Mouse (Mus musculus) intestine, postnatal 0 days (tissue): ENCODE measurements around the gene Cep41. TPM values are rescaled to one million over a fixed set of nuclear protein-coding genes. Genes with fewer than 3 reads are reported as not detected.

Source experiments
- ATAC-seq: fragments of 200-750 bp; cut with Nextera tagmentation; 2 replicates; pipeline ENCODE4 v1.8.0; 2017; ENCODE audit warnings: mild to moderate bottlenecking, moderate TSS enrichment, moderate library complexity
- H3K27ac ChIP-seq: fragments of 300-500 bp; sonication (generic); 2 replicates; pipeline ENCODE4 v1.5.1; 2014; ENCODE audit warnings: mild to moderate bottlenecking, low read depth, low read length, moderate library complexity
- H3K27me3 ChIP-seq: fragments of 300-500 bp; sonication (generic); replicated peaks from 2 replicates; pipeline ENCODE4 v1.6.1; 2014; ENCODE audit warnings: low read length, mixed read lengths; ENCODE audit not compliant: control insufficient read depth, insufficient read depth
- H3K36me3 ChIP-seq: fragments of 300-500 bp; sonication (generic); 2 replicates; pipeline ENCODE4 v1.6.1; 2014; ENCODE audit warnings: mild to moderate bottlenecking, moderate library complexity; ENCODE audit not compliant: control insufficient read depth, insufficient read depth
- H3K4me1 ChIP-seq: fragments of 300-500 bp; sonication (generic); replicated peaks from 2 replicates; pipeline ENCODE4 v1.6.1; 2014; ENCODE audit warnings: antibody characterized with exemption, low read length, mixed read lengths; ENCODE audit not compliant: control insufficient read depth, insufficient read depth
- H3K4me2 ChIP-seq: fragments of 300-500 bp; sonication (generic); replicated peaks from 2 replicates; pipeline ENCODE4 v1.6.1; 2014; ENCODE audit warnings: low read depth, mild to moderate bottlenecking, moderate library complexity
- H3K4me3 ChIP-seq: fragments of 300-500 bp; sonication (generic); 2 replicates; pipeline ENCODE4 v1.5.1; 2014; ENCODE audit warnings: low read depth, low read length
- H3K9ac ChIP-seq: fragments of 300-500 bp; sonication (generic); 2 replicates; pipeline ENCODE4 v1.6.1; 2014; ENCODE audit warnings: mild to moderate bottlenecking, low read depth, low read length
- H3K9me3 ChIP-seq: fragments of 300-500 bp; sonication (generic); 2 replicates; pipeline ENCODE4 v1.6.1; 2016; ENCODE audit warnings: mixed run types; ENCODE audit not compliant: control insufficient read depth
- CTCF ChIP-seq: sonication (generic); IDR thresholded peaks from 2 replicates; pipeline ENCODE4 v1.5.1; 2016; ENCODE audit warnings: low read depth, mild to moderate bottlenecking, control low read depth, antibody characterized with exemption, moderate library complexity
- WGBS: fragments of 180-500 bp; shearing (Covaris S2); extraction: QIAGEN DNeasy Blood & Tissue Kit; methylation state at CpG from one replicate; pipeline ENCODE4 v1.1.7; 2014; 5-methylcytosine and 5-hydroxymethylcytosine counted together
- polyA plus RNA-seq: library from polyadenylated mRNA; unstranded; fragments of >200 nt; fragmentation: Nextera tagmentation; extraction: Ambion mirVana; gene quantifications from 2 replicates; pipeline ENCODE4 v1.2.1, GENCODE M21; 2015

Cep41 gene
- polyA plus RNA-seq, 1 experiment from 2014 or later = 3.7 TPM

DNA sequence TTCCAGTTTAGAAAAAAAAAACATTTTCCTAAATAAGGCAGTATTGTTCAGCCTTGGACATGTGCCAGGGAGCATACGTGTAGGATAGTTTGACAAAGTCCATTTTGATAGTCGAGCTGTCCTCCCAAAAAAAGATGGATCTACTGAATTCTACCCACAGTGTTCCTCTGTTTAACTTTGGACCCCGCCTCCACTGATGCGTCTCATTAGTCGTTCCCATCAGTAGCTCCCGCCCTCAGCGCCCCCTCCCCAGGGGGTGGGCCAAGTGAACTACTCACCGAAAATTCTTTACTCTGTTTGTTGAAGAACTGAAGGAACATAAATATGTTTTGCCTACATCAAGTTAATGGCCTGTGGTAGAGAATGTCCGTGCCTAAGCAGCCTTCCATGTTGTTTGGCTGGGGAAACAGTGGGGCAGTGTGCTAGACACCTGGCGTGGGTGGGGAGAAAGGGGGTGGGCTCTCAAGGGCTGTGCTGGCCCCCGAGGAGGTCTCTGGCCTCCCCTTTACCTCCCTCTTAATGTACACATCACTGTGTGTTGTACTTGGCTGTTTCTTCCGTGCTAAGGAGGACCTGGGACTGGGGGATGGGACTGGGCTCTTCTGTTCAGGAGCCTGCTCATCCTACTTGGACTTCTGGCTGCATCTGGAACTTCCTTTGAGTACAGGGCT is 36.9 kb upstream of the Cep41 start:
- Histone ChIP-seq H3K36me3 (no peaks in the 10 kb centered on the region), H3K4me2 (no peak overlapping the region), H3K4me3 (no peak overlapping the region), H3K27me3 (no peaks in the 10 kb centered on the region; the same call in 1 of the 2 replicates), H3K4me1 (0 out of 2 replicates have a peak, but pooled peaks cover 3% of the 10 kb centered on the region), H3K9me3 (no peaks in the 10 kb centered on the region), H3K9ac (no peak overlapping the region), H3K27ac (no peak overlapping the region)
- no peak for TF ChIP-seq CTCF
- WGBS = 51% methylated on average over 12 of the region's 12 CpGs
- no peak for ATAC-seq

DNA sequence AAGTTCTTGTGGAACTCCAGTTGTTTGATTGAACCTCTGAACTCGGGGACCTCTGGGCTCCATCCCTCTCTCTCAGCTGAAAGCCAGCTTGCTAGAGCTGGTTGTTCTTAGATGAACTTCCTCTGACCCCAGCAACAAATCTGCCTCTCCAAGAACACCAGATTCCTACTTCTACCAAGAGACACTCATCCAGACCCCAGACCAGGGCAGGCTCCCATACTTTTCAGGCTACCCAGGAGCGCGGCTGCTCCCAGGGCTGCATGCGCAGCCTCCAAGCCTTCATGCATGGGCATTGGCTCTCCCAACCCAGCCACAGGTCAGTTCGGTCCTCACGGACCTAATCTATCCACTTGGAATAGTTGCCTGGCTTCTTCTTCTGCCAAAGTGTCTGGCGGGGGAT is 29.8 kb upstream of the Cep41 start, which contains the start of gene Mest:
Gene Mest, plus strand, starts transcription at position 217 of the 400 bp plus-strand sequence.
- H3K4me2 ChIP-seq = no peak within 1 kb of the TSS
- H3K36me3 ChIP-seq = no peaks in the 10 kb centered on the region
- no peaks in the 10 kb centered on the region for H3K4me1 ChIP-seq
- H3K9me3 ChIP-seq = no peaks in the 10 kb centered on the region
- 68% methylated on average over 7 of the region's 7 CpGs for WGBS
- no peak for TF ChIP-seq CTCF
- ATAC-seq = no peak
- H3K4me3 ChIP-seq = no peak within 1 kb of the TSS
- H3K9ac ChIP-seq = no peak within 1 kb of the TSS
- no peak within 1 kb of the TSS for H3K27ac ChIP-seq
- H3K27me3 ChIP-seq = no peaks in the 10 kb centered on the region

DNA sequence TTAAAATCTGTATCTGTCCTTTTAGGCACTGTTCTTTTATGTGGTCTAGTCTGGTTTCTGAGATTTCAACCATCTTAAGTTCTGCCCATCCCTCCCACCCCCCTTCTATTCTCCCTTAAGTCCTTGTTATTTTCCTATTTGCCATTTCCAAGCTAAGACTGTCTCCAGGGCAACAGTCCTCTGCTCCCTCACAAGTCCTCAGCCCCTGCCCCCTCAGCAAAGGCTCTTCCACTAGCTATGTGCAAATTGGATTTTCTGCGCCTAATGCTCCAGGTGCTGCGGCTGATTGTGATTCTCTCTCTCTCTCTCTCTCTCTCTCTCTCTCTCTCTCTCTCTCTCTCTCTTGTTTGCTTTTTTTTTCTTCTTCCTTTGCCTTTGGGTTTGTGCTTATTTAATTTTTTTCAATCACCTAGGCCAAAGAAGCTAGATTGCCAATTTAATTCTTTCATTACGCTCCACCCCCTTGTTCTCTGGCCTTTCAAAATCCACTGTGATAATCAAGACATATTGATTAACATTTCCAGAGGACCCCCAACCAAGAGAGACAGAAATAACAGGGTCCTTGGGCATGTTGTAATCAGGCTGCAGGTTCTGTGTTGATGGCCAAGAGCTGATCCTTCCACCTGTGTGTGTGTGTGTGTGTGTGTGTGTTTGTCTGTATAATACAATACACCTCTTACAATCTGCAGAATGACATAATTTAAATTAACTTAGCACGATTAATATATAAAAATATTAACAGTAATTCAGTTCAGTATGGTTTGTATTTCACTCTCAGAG is 29.0 kb upstream of the Cep41 start:
- no peak overlapping the region for H3K4me2 ChIP-seq
- H3K9ac ChIP-seq = no peak overlapping the region
- no peak for TF ChIP-seq CTCF
- no peaks in the 10 kb centered on the region for H3K9me3 ChIP-seq
- no peaks in the 10 kb centered on the region for H3K27me3 ChIP-seq
- ATAC-seq = no peak
- no peaks in the 10 kb centered on the region for H3K4me1 ChIP-seq
- H3K36me3 ChIP-seq = no peaks in the 10 kb centered on the region
- 81% methylated on average over 4 of the region's 4 CpGs for WGBS
- H3K27ac ChIP-seq = no peak overlapping the region
- H3K4me3 ChIP-seq = no peak overlapping the region

DNA sequence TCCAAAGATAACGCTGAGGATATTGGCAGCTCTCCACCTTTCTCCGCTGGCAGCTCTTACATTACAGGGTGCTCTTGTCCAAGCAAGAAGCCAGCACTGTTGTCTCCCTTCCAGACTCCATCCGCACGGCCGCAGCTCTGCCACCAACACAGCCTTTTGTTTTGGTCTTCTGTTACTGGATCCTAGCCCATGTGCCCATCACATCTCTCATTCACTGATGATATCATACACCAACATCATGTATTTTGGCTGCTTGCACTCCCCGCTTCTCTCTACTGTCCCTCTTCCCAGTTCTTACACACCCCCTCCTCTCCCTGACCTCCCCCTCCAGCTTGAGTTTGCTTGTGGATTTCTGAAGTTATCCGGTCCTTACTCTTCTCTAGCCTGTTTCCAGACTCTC is 23.2 kb upstream of the Cep41 start:
- no peak overlapping the region for H3K27ac ChIP-seq
- no peaks in the 10 kb centered on the region for H3K27me3 ChIP-seq
- no peaks in the 10 kb centered on the region for H3K36me3 ChIP-seq
- H3K4me2 ChIP-seq = no peak overlapping the region
- 78% methylated on average over 7 of the region's 7 CpGs for WGBS
- no peaks in the 10 kb centered on the region for H3K4me1 ChIP-seq
- TF ChIP-seq CTCF = no peak
- no peaks in the 10 kb centered on the region for H3K9me3 ChIP-seq
- no peak overlapping the region for H3K9ac ChIP-seq
- no peak for ATAC-seq
- H3K4me3 ChIP-seq = no peak overlapping the region

DNA sequence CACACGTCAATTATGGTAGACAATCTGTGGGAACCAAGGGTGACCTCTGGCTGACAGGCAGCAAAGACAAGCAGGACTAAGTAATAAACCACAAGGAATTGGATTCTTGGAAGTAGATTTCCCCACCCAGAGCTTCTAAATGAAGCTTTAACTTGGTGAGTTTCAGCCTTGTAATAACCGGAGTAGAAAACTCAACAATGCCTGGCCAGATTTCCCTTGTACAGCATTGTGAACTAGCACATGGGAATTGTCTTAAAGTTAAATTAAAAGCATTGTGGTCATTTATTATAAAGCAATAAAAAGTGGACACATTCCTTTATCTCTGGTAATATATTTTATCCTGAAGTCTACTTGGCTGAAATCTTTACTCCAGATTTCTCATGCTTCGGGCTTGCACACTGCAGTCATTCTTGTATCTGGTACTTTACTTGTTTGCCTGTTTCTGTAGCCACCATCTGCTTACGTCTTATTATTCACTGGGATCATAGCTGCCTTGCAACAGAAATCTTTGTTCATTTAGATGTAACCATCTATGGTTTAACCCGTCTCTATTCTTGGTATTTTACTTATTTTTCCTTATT is 21.4 kb upstream of the Cep41 start:
- H3K27me3 ChIP-seq = no peaks in the 10 kb centered on the region
- no peak for TF ChIP-seq CTCF
- H3K4me2 ChIP-seq = no peak overlapping the region
- H3K9me3 ChIP-seq = no peaks in the 10 kb centered on the region
- no peak for ATAC-seq
- H3K27ac ChIP-seq = no peak overlapping the region
- H3K4me1 ChIP-seq = no peaks in the 10 kb centered on the region
- WGBS = 65% methylated on average over 5 of the region's 5 CpGs
- H3K4me3 ChIP-seq = no peak overlapping the region
- H3K36me3 ChIP-seq = no peaks in the 10 kb centered on the region
- no peak overlapping the region for H3K9ac ChIP-seq

DNA sequence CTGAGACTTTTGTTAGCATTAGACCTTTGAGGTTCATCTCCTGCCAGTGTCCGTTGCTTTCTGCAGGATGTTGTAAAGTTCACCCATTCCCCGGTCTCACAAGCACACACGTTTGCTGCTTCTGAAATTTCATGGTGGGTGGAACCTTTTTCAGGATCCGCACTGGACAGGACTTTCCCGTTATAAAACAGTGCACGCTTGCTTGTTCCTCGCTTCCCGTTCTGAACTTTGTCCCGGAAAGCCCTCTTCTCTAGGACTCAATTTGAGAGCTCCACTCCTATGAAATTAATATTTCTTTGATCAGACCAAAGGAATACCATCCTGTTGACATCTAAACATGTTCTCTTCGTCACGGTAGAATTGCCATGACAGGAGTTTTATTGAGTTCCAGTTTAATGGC is 20.3 kb upstream of the Cep41 start:
- Histone ChIP-seq H3K27ac (no peak overlapping the region), H3K9ac (no peak overlapping the region), H3K4me3 (no peak overlapping the region), H3K4me2 (no peak overlapping the region), H3K27me3 (no peaks in the 10 kb centered on the region), H3K36me3 (no peaks in the 10 kb centered on the region), H3K9me3 (no peaks in the 10 kb centered on the region), H3K4me1 (no peaks in the 10 kb centered on the region)
- TF ChIP-seq CTCF = no peak
- WGBS = 80% methylated on average over 11 of the region's 11 CpGs
- ATAC-seq = no peak
